Mouse (Mus musculus) heart, adult 2 months (tissue): ENCODE measurements around the gene Lsr.

Experiments
- CTCF ChIP-seq: fragments of 200-600 bp; IDR thresholded peaks from 2 replicates; pipeline ENCODE4 v1.8.1; 2022; ENCODE audit warnings: antibody characterized with exemption, mild to moderate bottlenecking, moderate library complexity
- EP300 ChIP-seq: fragments of 200-500 bp; IDR thresholded peaks from 2 replicates; pipeline ENCODE4 v1.6.1; 2011; ENCODE audit warnings: low read depth, low read length, control low read depth; ENCODE audit not compliant: insufficient read depth
- POLR2A ChIP-seq: fragments of 200-500 bp; IDR thresholded peaks from 2 replicates; pipeline ENCODE4 v1.6.1; 2011; ENCODE audit warnings: mild to moderate bottlenecking, low read depth, low read length, control low read depth; ENCODE audit not compliant: insufficient read depth

DNA sequence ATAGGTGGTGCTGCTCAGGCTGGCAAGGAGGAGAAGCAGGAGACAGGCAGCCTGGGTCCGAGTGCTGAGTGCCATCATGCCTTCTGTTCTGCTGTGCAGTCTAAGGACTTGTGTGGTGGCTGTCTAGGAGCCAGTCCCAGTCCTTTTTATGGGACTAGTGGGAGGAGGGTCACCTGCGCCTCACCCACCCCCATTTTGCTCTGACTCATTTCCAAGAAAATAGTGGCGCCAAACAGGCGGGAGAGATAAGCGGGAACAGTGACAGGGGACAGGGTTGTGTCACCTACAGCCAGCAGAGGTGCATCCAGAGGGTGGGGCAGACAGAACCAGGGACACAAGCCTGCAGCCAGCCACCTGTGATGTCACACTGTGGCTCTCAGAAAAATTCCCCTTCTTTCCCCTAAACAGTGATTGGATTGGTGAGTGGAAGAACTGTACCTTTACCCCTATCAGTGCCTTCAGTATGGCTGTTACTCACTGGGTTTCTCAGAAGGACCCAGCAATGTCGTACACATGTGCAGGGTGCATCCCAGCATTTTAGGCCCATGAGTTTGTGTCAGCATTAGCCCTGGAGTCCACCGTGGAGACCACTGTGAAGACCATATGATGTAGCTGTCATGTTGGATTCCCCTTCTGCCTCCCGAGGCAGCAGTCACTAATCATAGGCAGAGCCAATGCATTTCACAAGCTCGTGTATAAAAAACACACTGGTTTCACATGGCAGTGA is 29.2 kb downstream of the Lsr start, which contains the start of gene Hamp:
- TF ChIP-seq CTCF (no peak), POLR2A (no peak), EP300 (no peak)
